Mouse (Mus musculus): ENCODE measurements around the gene Olfr286.

Gene Olfr286

GRCm38 (mm10) chr15:98234350-98234749, at the start of gene Olfr286:
Olfr286 (minus strand) TSS chr15:98234450.
- no peak for DNase-seq (ENCODE audit: low spot score)

GRCm38 (mm10) chr15:98257776-98258175, 23.5 kb upstream of the Olfr286 start:
- no peak for DNase-seq (ENCODE audit: low spot score)

GRCm38 (mm10) chr15:98257193-98257592, 22.9 kb upstream of the Olfr286 start, which contains the start of gene H1fnt:
H1fnt (minus strand) TSS chr15:98257293.
- DNase-seq (ENCODE audit: low spot score) = no peak

- no peak for DNase-seq (ENCODE audit: low spot score)
These were observed 22.0 kb upstream of the Olfr286 start for GRCm38 (mm10) chr15:98256271-98256670.

- no peak for DNase-seq (ENCODE audit: low spot score)
These were observed 1.2 kb upstream of the Olfr286 start for GRCm38 (mm10) chr15:98235442-98235841.

GRCm38 (mm10) chr15:98226096-98226495, 8.2 kb downstream of the Olfr286 start:
- no peak for DNase-seq (ENCODE audit: low spot score)

GRCm38 (mm10) chr15:98225610-98226009, 8.6 kb downstream of the Olfr286 start:
- no peak for DNase-seq (ENCODE audit: low spot score)

- DNase-seq (ENCODE audit: low spot score) = no peak
These were observed 11.9 kb downstream of the Olfr286 start for GRCm38 (mm10) chr15:98222377-98222776.

- DNase-seq (ENCODE audit: low spot score) = no peak
These were observed 13.4 kb downstream of the Olfr286 start, which contains the start of the genes Gm44579 and Olfr287 for GRCm38 (mm10) chr15:98220877-98221276. Gm44579 (minus strand) TSS chr15:98220977. Olfr287 (minus strand) TSS chr15:98221056.

- no peak for DNase-seq (ENCODE audit: low spot score)
These were observed 20.1 kb downstream of the Olfr286 start for GRCm38 (mm10) chr15:98214130-98214529.

GRCm38 (mm10) chr15:98213336-98213870, 20.8 kb downstream of the Olfr286 start:
- DNase-seq (ENCODE audit: low spot score) = no peak

GRCm38 (mm10) chr15:98209676-98210075, 24.6 kb downstream of the Olfr286 start:
- DNase-seq (ENCODE audit: low spot score) = no peak

- no peak for DNase-seq (ENCODE audit: low spot score)
These were observed 38.8 kb downstream of the Olfr286 start, which contains the start of gene Olfr288 for GRCm38 (mm10) chr15:98195442-98195841. Olfr288 (minus strand) TSS chr15:98195542.

- no peak for DNase-seq (ENCODE audit: low spot score)
These were observed 49.8 kb downstream of the Olfr286 start for GRCm38 (mm10) chr15:98184456-98184855.

GRCm38 (mm10) chr15:98181856-98182570, 52.2 kb downstream of the Olfr286 start:
- DNase-seq (ENCODE audit: low spot score) = no peak

- DNase-seq (ENCODE audit: low spot score) = peak; percentile 92
These were observed 53.0 kb downstream of the Olfr286 start for GRCm38 (mm10) chr15:98181132-98181711.

GRCm38 (mm10) chr15:98180567-98181131, 53.6 kb downstream of the Olfr286 start:
- DNase-seq (ENCODE audit: low spot score) = no peak

GRCm38 (mm10) chr15:98177320-98177719, 56.9 kb downstream of the Olfr286 start:
- DNase-seq (ENCODE audit: low spot score) = no peak
